Mouse (Mus musculus) activated CD4-positive, CD25-positive, alpha-beta regulatory T cell, adult 4 months (primary cell): Measurements from ENCODE around the gene Tmem131l. TPM values are rescaled to one million over a fixed set of nuclear protein-coding genes. Genes with fewer than 3 reads are reported as not detected.

ENCODE experiments used
- ATAC-seq: one replicate; pipeline ENCODE4 v1.8.0; 2017
- polyA plus RNA-seq, 2 experiments: library from polyadenylated mRNA; unstranded; fragments of 100-300 nt; shearing (Covaris generic); gene quantifications; one replicate each; pipeline ENCODE4 v1.2.1; 2017

Tmem131l gene
- polyA plus RNA-seq, 2 experiments from 2014 or later: 28.5 to 36.1 TPM

DNA sequence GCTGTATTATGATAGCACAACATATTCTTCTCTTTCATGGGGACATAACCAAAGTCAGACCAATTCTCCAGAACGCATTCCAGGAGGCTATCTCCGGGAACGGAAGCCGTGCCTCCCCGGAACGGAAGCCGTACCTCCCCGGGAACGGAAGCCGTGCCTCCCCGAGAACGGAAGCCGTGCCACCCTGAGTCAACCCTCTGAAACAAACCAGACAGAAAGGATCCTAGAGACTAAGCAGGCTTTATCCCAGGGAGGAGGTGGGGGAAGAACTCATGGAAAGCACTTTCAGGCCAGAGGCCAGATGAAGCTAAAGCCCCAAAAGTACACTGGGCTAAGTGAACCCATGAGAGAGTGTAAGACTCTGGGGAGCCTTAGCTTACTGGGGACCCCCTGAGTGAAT, 182.4 kb downstream of the Tmem131l start:
- no peak for ATAC-seq

- ATAC-seq: no peak
These were observed 184.3 kb downstream of the Tmem131l start for GRCm38 (mm10) chr3:83855643-83856042.

DNA sequence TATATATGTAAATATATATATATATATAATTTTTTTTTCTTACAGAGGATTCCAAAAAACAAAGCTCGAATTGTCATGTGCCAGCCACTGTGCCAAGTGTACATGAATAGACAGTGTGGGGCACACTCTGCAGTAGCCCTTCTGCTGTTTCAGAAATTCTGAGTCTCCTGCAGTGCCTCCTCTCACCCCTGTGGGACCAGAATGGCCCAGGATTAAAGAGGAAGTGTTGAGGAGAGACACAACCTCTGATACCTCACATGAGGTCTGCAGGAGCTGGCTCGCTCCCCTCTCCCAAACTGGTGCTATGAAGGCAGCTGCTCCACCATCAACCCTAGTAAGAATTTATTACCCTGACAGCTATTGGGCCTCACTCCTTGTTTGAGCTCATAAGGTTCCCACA, 190.6 kb downstream of the Tmem131l start:
- no peak for ATAC-seq

Other genes with a start within 250 kb of the Tmem131l start
- gene Tlr2, start 198.4 kb downstream of the Tmem131l start, polyA plus RNA-seq: 1 to 10 TPM; 2.1 to 2.6 TPM
- gene Mnd1, start 115.6 kb upstream of the Tmem131l start, polyA plus RNA-seq: 1 to 10 TPM; 1.7 to 3.8 TPM
- gene Gm6525, start 133.9 kb upstream of the Tmem131l start, polyA plus RNA-seq: not detected